Mouse (Mus musculus) liver, embryonic 12.5 days (tissue): ENCODE measurements around the gene Ambn. TPM values are rescaled to one million over a fixed set of nuclear protein-coding genes. Genes with fewer than 3 reads are reported as not detected.
"Not testable (repeated sequence)": the region's sequence is repeated elsewhere in the genome, so short reads cannot be mapped to it uniquely, and the experiment has no call there.

Source experiments
- ATAC-seq: fragments of 200-750 bp; cut with Nextera tagmentation; 2 replicates; pipeline ENCODE4 v1.8.0; 2017; ENCODE audit warnings: moderate number of reproducible peaks, mild to moderate bottlenecking, moderate library complexity
- H3K27ac ChIP-seq: fragments of 300-500 bp; sonication (generic); 2 replicates; pipeline ENCODE4 v1.5.1; 2016; ENCODE audit warnings: mild to moderate bottlenecking
- H3K27me3 ChIP-seq: fragments of 300-500 bp; sonication (generic); replicated peaks from 2 replicates; pipeline ENCODE4 v1.6.1; 2016; ENCODE audit warnings: mild to moderate bottlenecking, moderate library complexity
- H3K36me3 ChIP-seq: fragments of 300-500 bp; sonication (generic); 2 replicates; pipeline ENCODE4 v1.6.1; 2016; ENCODE audit warnings: mild to moderate bottlenecking, moderate library complexity
- H3K4me1 ChIP-seq: fragments of 300-500 bp; sonication (generic); 2 replicates; pipeline ENCODE4 v1.6.1; 2016
- H3K4me2 ChIP-seq: fragments of 300-500 bp; sonication (generic); 2 replicates; pipeline ENCODE4 v1.6.1; 2016; ENCODE audit warnings: mild to moderate bottlenecking, moderate library complexity
- H3K4me3 ChIP-seq: fragments of 300-500 bp; sonication (generic); 2 replicates; pipeline ENCODE4 v1.5.1; 2016; ENCODE audit warnings: mild to moderate bottlenecking, moderate library complexity
- H3K9ac ChIP-seq: fragments of 300-500 bp; sonication (generic); 2 replicates; pipeline ENCODE4 v1.6.1; 2016; ENCODE audit warnings: mild to moderate bottlenecking, moderate library complexity
- H3K9me3 ChIP-seq: fragments of 300-500 bp; sonication (generic); replicated peaks from 2 replicates; pipeline ENCODE4 v1.6.1; 2016; ENCODE audit warnings: mild to moderate bottlenecking, moderate library complexity
- WGBS: fragments of 180-500 bp; shearing (Covaris S2); methylation state at CpG from one replicate; pipeline ENCODE4 v1.1.7; 2016; ENCODE audit not compliant: insufficient replicate concordance; 5-methylcytosine and 5-hydroxymethylcytosine counted together
- polyA plus RNA-seq: library from polyadenylated mRNA; unstranded; fragments of >200 nt; fragmentation: Nextera tagmentation; extraction: Ambion mirVana; gene quantifications from 2 replicates; pipeline ENCODE4 v1.2.1, GENCODE M21; 2016

The Ambn gene
- polyA plus RNA-seq: not detected in 2 replicates

DNA sequence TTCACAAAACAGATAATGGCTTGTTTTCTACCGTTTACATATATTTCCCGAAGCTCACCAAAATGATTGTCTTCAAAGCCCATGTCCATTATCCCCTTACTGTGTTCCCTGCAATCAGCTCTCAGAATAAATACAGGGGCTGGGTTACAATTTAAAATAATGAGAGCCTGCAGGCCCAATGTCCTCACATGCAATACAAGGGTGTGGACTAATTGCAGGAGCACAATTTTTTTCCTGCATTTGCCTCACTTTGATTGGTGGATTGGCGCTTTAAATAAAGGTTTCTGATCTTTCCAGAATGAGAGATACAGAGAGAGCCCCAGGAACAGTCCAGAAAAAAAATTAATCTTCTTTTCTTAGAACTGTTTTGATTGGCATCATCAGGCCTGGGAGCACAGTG lies at the start of gene Ambn:
Ambn (plus strand) TSS at position 301 of the 400 bp plus-strand sequence.
- Histone ChIP-seq H3K9ac (no peak within 1 kb of the TSS), H3K27ac (no peak within 1 kb of the TSS), H3K4me1 (no peaks in the 10 kb centered on the region), H3K27me3 (no peaks in the 10 kb centered on the region), H3K4me2 (no peak within 1 kb of the TSS), H3K4me3 (no peak within 1 kb of the TSS), H3K9me3 (no peaks in the 10 kb centered on the region), H3K36me3 (no peaks in the 10 kb centered on the region)
- 72% methylated on average over 3 of the region's 3 CpGs for WGBS
- no peak for ATAC-seq

- Histone ChIP-seq H3K9ac (no peak overlapping the region), H3K27ac (no peak overlapping the region), H3K4me1 (no peaks in the 10 kb centered on the region), H3K9me3 (no peaks in the 10 kb centered on the region), H3K36me3 (no peaks in the 10 kb centered on the region), H3K27me3 (no peaks in the 10 kb centered on the region), H3K4me2 (no peak overlapping the region), H3K4me3 (no peak overlapping the region)
- 73% methylated on average over 8 of the region's 8 CpGs for WGBS
- ATAC-seq: no peak
Measured at GRCm38 (mm10) chr5:88420319-88421065, 35.3 kb upstream of the Ambn start.

- not testable (repeated sequence) for H3K36me3 ChIP-seq, H3K4me1 ChIP-seq, H3K4me3 ChIP-seq, H3K9me3 ChIP-seq, H3K9ac ChIP-seq, H3K27ac ChIP-seq, H3K4me2 ChIP-seq, H3K27me3 ChIP-seq, ATAC-seq
- 59% methylated on average over 2 of the region's 2 CpGs for WGBS
Measured at GRCm38 (mm10) chr5:88424892-88425291, 30.9 kb upstream of the Ambn start.

- no peaks in the 10 kb centered on the region for H3K36me3 ChIP-seq
- 23% methylated on average over 1 of the region's 1 CpGs for WGBS
- ATAC-seq: no peak
Measured at GRCm38 (mm10) chr5:88426753-88427152, 29.0 kb upstream of the Ambn start.

DNA sequence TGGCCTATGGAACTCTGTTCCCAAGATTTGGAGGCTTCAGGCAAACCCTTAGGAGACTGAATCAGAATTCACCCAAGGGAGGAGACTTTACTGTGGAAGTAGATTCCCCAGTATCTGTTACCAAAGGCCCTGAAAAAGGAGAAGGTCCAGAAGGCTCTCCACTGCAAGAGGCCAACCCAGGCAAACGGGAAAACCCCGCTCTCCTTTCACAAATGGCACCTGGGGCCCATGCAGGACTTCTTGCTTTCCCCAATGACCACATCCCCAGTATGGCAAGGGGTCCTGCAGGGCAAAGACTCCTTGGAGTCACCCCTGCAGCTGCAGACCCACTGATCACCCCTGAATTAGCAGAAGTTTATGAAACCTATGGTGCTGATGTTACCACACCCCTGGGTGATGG lies 11.7 kb downstream of the Ambn start:
- H3K36me3 ChIP-seq: no peaks in the 10 kb centered on the region
- H3K4me1 ChIP-seq: no peaks in the 10 kb centered on the region
- no peaks in the 10 kb centered on the region for H3K9me3 ChIP-seq
- ATAC-seq: no peak
- H3K4me2 ChIP-seq: no peak overlapping the region
- no peak overlapping the region for H3K9ac ChIP-seq
- 65% methylated on average over 2 of the region's 2 CpGs for whole genome bisulfite sequencing
- H3K4me3 ChIP-seq: no peak overlapping the region
- H3K27ac ChIP-seq: no peak overlapping the region
- H3K27me3 ChIP-seq: no peaks in the 10 kb centered on the region

More at GRCm38 (mm10) chr5:88426753-88427152, 29.0 kb upstream of the Ambn start:
- Histone ChIP-seq H3K4me2 (no peak overlapping the region), H3K27ac (no peak overlapping the region), H3K4me1 (no peaks in the 10 kb centered on the region), H3K4me3 (no peak overlapping the region), H3K9ac (no peak overlapping the region), H3K9me3 (no peaks in the 10 kb centered on the region), H3K27me3 (no peaks in the 10 kb centered on the region)

GRCm38 (mm10) chr5:88468807-88469704 lies 13.3 kb downstream of the Ambn start:
- 74% methylated on average over 4 of the region's 4 CpGs for WGBS

GRCm38 (mm10) chr5:88487675-88488074 lies 31.9 kb downstream of the Ambn start, which contains the start of gene Enam:
Gene Enam, plus strand, starts transcription at chr5:88487975.
- Histone ChIP-seq H3K27me3 (no peaks in the 10 kb centered on the region), H3K36me3 (no peaks in the 10 kb centered on the region), H3K27ac (no peak within 1 kb of the TSS), H3K4me2 (no peak within 1 kb of the TSS), H3K4me3 (no peak within 1 kb of the TSS), H3K9ac (no peak within 1 kb of the TSS), H3K9me3 (no peaks in the 10 kb centered on the region), H3K4me1 (no peaks in the 10 kb centered on the region)
- no peak for ATAC-seq

More at GRCm38 (mm10) chr5:88468807-88469704, 13.3 kb downstream of the Ambn start:
- Histone ChIP-seq H3K36me3 (no peaks in the 10 kb centered on the region), H3K27me3 (no peaks in the 10 kb centered on the region), H3K4me1 (no peaks in the 10 kb centered on the region), H3K27ac (no peak overlapping the region), H3K9me3 (no peaks in the 10 kb centered on the region), H3K9ac (no peak overlapping the region), H3K4me3 (no peak overlapping the region), H3K4me2 (no peak overlapping the region)
- ATAC-seq: no peak

- Histone ChIP-seq H3K4me2 (no peak overlapping the region), H3K9me3 (no peaks in the 10 kb centered on the region), H3K9ac (no peak overlapping the region), H3K27ac (no peak overlapping the region), H3K4me3 (no peak overlapping the region), H3K36me3 (no peaks in the 10 kb centered on the region), H3K27me3 (no peaks in the 10 kb centered on the region), H3K4me1 (no peaks in the 10 kb centered on the region)
- no peak for ATAC-seq
- WGBS: 33% methylated on average over 2 of the region's 2 CpGs
Measured at GRCm38 (mm10) chr5:88489004-88489403, 33.2 kb downstream of the Ambn start.

GRCm38 (mm10) chr5:88491111-88491510 lies 35.3 kb downstream of the Ambn start:
- H3K9ac ChIP-seq: no peak overlapping the region
- H3K27ac ChIP-seq: no peak overlapping the region
- no peak overlapping the region for H3K4me3 ChIP-seq
- H3K9me3 ChIP-seq: no peaks in the 10 kb centered on the region
- WGBS: 61% methylated on average over 5 of the region's 5 CpGs
- H3K4me1 ChIP-seq: no peaks in the 10 kb centered on the region
- H3K27me3 ChIP-seq: no peaks in the 10 kb centered on the region
- H3K36me3 ChIP-seq: no peaks in the 10 kb centered on the region
- no peak overlapping the region for H3K4me2 ChIP-seq
- ATAC-seq: no peak

DNA sequence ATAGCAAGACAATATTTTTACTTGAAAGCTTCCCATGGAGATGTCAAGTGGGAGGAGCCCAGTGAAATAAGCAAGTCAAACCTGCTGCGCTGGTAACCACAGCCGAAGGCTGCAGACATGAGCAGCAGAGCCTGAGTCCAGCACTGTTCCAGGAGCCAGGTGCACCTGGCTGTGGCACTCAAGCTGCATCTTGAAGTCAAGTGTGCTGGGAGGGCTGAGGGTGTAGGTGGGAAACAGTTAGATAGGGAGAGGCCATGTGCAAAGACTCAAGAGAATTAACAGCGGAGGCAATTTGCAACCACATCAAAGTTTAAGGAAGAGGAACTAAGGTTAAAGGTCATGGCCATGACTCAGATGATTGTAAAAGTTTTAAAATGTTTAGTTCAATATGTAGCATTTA lies 44.0 kb downstream of the Ambn start:
- Histone ChIP-seq H3K4me1 (no peaks in the 10 kb centered on the region), H3K27ac (no peak overlapping the region), H3K27me3 (no peaks in the 10 kb centered on the region), H3K36me3 (no peaks in the 10 kb centered on the region), H3K9me3 (no peaks in the 10 kb centered on the region), H3K4me2 (no peak overlapping the region), H3K9ac (no peak overlapping the region), H3K4me3 (no peak overlapping the region)
- WGBS: 87% methylated on average over 3 of the region's 3 CpGs
- ATAC-seq: no peak

- H3K36me3 ChIP-seq: no peaks in the 10 kb centered on the region
- WGBS: 48% methylated on average over 1 of the region's 1 CpGs
- no peak overlapping the region for H3K4me3 ChIP-seq
- no peak overlapping the region for H3K9ac ChIP-seq
- H3K4me2 ChIP-seq: no peak overlapping the region
- ATAC-seq: no peak
- H3K4me1 ChIP-seq: no peaks in the 10 kb centered on the region
- H3K27ac ChIP-seq: no peak overlapping the region
- H3K9me3 ChIP-seq: no peaks in the 10 kb centered on the region
- H3K27me3 ChIP-seq: no peaks in the 10 kb centered on the region
Measured at GRCm38 (mm10) chr5:88508555-88508954, 52.8 kb downstream of the Ambn start.

DNA sequence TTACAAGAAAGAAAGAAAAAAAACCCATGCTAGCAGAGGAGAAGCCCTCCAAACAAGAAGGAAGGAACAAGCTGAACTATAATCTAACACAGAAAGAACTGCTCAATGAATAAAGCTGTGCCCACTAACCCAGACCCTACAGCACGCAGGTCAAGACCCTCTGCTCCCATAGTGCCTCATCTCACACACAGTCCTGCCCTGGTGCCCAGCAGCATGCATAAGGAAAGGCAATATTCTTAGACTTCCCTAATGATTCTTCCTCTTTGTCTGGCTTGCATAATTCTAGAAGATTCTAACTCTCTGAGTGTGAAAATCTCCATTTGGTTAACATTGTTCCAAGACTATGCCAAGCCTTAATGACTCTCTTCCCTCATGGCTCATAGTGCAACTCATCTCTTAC lies 53.2 kb downstream of the Ambn start:
- H3K27ac ChIP-seq: no peak overlapping the region
- H3K9me3 ChIP-seq: no peaks in the 10 kb centered on the region
- H3K27me3 ChIP-seq: no peaks in the 10 kb centered on the region
- H3K36me3 ChIP-seq: no peaks in the 10 kb centered on the region
- no peaks in the 10 kb centered on the region for H3K4me1 ChIP-seq
- no peak overlapping the region for H3K4me3 ChIP-seq
- no peak for ATAC-seq
- no peak overlapping the region for H3K9ac ChIP-seq
- WGBS: 58% methylated on average over 1 of the region's 1 CpGs
- no peak overlapping the region for H3K4me2 ChIP-seq
